8 mouse cellular contexts compared by ENCODE assay signal in genomic region chr11:3153666-3154397, GRCm38 (mm10). TPM values are rescaled to one million over a fixed set of nuclear protein-coding genes. Genes with fewer than 3 reads are reported as not detected.
DNase-seq lines count a peak whose midpoint lies in the region; ATAC-seq and TF ChIP-seq lines count a peak whose summit lies in the region.
"Not testable (repeated sequence)": the region's sequence is repeated elsewhere in the genome, so short reads cannot be mapped to it uniquely, and the experiment has no call there.

No protein-coding gene starts in this region.

- not testable (repeated sequence) for H3K9ac ChIP-seq in hindbrain, embryonic 13.5 days; neural tube, embryonic 14.5 days (replicated peaks; ENCODE audit: low read depth, low read length)

- TF ChIP-seq CTCF in gastrocnemius, adult 2 months (IDR thresholded peaks at IDR 0.05) = not testable (repeated sequence)

- not testable (repeated sequence) for H3K4me3 ChIP-seq in gastrocnemius, adult 2 months; hindbrain, embryonic 13.5 days; neural tube, embryonic 14.5 days (ENCODE audit: low read depth, low read length)

- H3K4me1 ChIP-seq in hindbrain, embryonic 13.5 days (replicated peaks); neural tube, embryonic 14.5 days (ENCODE audit: control insufficient read depth, insufficient read depth, low read length): not testable (repeated sequence)

- H3K9me3 ChIP-seq in hindbrain, embryonic 13.5 days = peaks cover 18% of the 10 kb centered on the region
- H3K9me3 ChIP-seq in neural tube, embryonic 14.5 days (ENCODE audit: control insufficient read depth, low read length) = peaks cover 10% of the 10 kb centered on the region; the same call in 1 of the 2 replicates

- not testable (repeated sequence) for H3K27ac ChIP-seq in gastrocnemius, adult 2 months; hindbrain, embryonic 13.5 days; neural tube, embryonic 14.5 days (ENCODE audit: low read depth, low read length)

- ATAC-seq in hindbrain, embryonic 13.5 days (ENCODE audit: low FRiP score) = peak; percentile 40
- peak; percentile 45 for ATAC-seq in neural tube, embryonic 14.5 days (ENCODE audit: low read depth)

- H3K27me3 ChIP-seq in hindbrain, embryonic 13.5 days; neural tube, embryonic 14.5 days (ENCODE audit: control insufficient read depth, insufficient read depth, low read length): not testable (repeated sequence)

- not testable (repeated sequence) for H3K4me2 ChIP-seq in hindbrain, embryonic 13.5 days; neural tube, embryonic 14.5 days (ENCODE audit: low read depth, low read length)

- WGBS in hindbrain, embryonic 13.5 days = 83% methylated on average over 1 of the region's 1 CpGs
- 85% methylated on average over 1 of the region's 1 CpGs for WGBS in neural tube, embryonic 14.5 days

- intact Hi-C loops in gastrocnemius, adult 2 months (cut with DNase I) = not testable (repeated sequence)

- peak; percentile 56 for DNase-seq in ES-CJ7 (ENCODE audit: low read depth, low spot score)
- DNase-seq in cerebellum, postnatal 25 days = peak; percentile 25 to 46
- DNase-seq in gastrocnemius, adult 2 months = peak; percentile 53
- peak; percentile 69 for DNase-seq in layer of hippocampus, adult 9-10 months (ENCODE audit: low spot score)
- DNase-seq in lung, adult 18-20 months = peak; percentile 64 to 72
- peak; percentile 29 for DNase-seq in thymus, postnatal 0 days (ENCODE audit: low spot score)

- H3K36me3 ChIP-seq in hindbrain, embryonic 13.5 days = peaks cover 18% of the 10 kb centered on the region
- H3K36me3 ChIP-seq in neural tube, embryonic 14.5 days (ENCODE audit: control insufficient read depth, insufficient read depth, low read length) = not testable (repeated sequence)

RNA-seq across cellular contexts. Expression of gene Sfi1, which starts 39.4 kb away (rescaled TPM):
- total RNA-seq in gastrocnemius, adult 2 months (2021) = 10 to 100 TPM; 15.3 to 15.6 TPM
- polyA plus RNA-seq in hindbrain, embryonic 13.5 days (2015; fragmentation: Nextera tagmentation; extraction: Ambion mirVana) = 13.5 and 16.2 TPM in 2 replicates
- 12.8 and 14.4 TPM in 2 replicates for polyA plus RNA-seq in neural tube, embryonic 14.5 days (2014; fragmentation: Nextera tagmentation; extraction: Ambion mirVana)
- 9.7 and 14.0 TPM in 2 replicates for polyA plus RNA-seq in thymus, postnatal 0 days (2015; fragmentation: Nextera tagmentation; extraction: Ambion mirVana)

RNA-seq across cellular contexts. Expression of gene Eif4enif1, which starts 48.4 kb away (rescaled TPM):
- total RNA-seq in gastrocnemius, adult 2 months (2021) = 10 to 100 TPM; 29.9 to 34.5 TPM
- 50.4 and 52.4 TPM in 2 replicates for polyA plus RNA-seq in hindbrain, embryonic 13.5 days (2015; fragmentation: Nextera tagmentation; extraction: Ambion mirVana)
- 60.3 and 64.5 TPM in 2 replicates for polyA plus RNA-seq in neural tube, embryonic 14.5 days (2014; fragmentation: Nextera tagmentation; extraction: Ambion mirVana)
- 26.9 and 29.6 TPM in 2 replicates for polyA plus RNA-seq in thymus, postnatal 0 days (2015; fragmentation: Nextera tagmentation; extraction: Ambion mirVana)
